Mouse (Mus musculus): ENCODE measurements at regions not wholly inside any gene's neighbourhood (a gene's known extent, or its start where the extent isn't known, plus 50 kb on each side); places are given as distances from the start of the nearest gene placed in this dataset.

DNA sequence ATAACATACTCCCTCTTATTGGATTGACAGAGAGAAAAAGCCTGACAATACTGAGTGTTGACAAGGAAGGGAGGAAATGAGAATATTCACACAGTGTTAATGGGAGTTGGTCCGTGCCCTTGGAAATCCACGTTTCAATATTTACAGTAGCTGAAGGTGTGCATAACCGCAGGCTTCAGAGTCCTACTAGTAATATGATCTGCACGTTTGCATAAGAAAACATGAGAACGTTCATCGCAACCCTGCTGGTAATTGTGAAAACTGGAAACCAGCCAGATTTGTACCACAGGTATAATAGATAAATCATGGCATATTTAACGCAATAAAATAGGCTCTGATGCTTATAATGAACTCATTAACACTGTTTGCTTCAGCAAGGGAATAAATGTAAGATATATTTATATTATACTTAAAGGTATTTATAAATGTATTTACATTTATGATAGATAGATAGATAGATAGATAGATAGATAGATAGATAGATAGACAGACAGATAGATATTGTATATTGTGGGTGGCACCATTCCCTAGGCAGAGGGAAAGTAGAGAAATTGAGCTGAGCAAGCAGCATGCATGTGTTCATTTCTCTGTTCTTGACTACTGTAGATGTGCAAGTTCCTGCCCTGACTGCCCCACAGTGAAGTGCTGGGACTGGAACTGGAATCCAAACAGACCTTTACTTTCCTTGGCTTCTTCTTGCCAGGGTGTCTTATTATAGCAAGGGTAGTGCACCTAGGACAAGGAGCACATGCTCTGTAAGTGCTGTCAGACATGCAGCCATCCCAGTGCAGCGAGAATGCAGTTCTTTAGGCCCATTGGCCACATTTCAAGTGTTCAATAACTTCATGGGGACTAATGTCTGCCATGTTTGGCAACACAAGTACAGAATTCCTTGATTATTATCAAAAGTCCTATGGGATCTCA, 117.6 kb upstream of the Cpm start:
- no peaks in the 10 kb centered on the region for H3K9me3 ChIP-seq (ENCODE audit: control insufficient read depth, low read depth, low read length)
- H3K4me2 ChIP-seq (replicated peaks; ENCODE audit: low read depth, low read length): no peak overlapping the region
- WGBS: 60% methylated on average over 8 of the region's 8 CpGs
- no peaks in the 10 kb centered on the region for H3K27me3 ChIP-seq (ENCODE audit: control insufficient read depth, insufficient read depth, low read length)
- H3K27ac ChIP-seq (ENCODE audit: low read length): no peak overlapping the region
- peak; percentile 58; the same call in 1 of the 2 replicates for ATAC-seq (ENCODE audit: insufficient number of reproducible peaks, insufficient read depth, low FRiP score, low read depth)
- H3K9ac ChIP-seq (replicated peaks; ENCODE audit: low read depth, low read length): no peak overlapping the region
- H3K36me3 ChIP-seq (ENCODE audit: control insufficient read depth, insufficient read depth, low read length): no peaks in the 10 kb centered on the region
- no peaks in the 10 kb centered on the region for H3K4me1 ChIP-seq (ENCODE audit: control insufficient read depth, insufficient read depth, low read length)
- H3K4me3 ChIP-seq (ENCODE audit: low read depth, low read length): no peak overlapping the region

DNA sequence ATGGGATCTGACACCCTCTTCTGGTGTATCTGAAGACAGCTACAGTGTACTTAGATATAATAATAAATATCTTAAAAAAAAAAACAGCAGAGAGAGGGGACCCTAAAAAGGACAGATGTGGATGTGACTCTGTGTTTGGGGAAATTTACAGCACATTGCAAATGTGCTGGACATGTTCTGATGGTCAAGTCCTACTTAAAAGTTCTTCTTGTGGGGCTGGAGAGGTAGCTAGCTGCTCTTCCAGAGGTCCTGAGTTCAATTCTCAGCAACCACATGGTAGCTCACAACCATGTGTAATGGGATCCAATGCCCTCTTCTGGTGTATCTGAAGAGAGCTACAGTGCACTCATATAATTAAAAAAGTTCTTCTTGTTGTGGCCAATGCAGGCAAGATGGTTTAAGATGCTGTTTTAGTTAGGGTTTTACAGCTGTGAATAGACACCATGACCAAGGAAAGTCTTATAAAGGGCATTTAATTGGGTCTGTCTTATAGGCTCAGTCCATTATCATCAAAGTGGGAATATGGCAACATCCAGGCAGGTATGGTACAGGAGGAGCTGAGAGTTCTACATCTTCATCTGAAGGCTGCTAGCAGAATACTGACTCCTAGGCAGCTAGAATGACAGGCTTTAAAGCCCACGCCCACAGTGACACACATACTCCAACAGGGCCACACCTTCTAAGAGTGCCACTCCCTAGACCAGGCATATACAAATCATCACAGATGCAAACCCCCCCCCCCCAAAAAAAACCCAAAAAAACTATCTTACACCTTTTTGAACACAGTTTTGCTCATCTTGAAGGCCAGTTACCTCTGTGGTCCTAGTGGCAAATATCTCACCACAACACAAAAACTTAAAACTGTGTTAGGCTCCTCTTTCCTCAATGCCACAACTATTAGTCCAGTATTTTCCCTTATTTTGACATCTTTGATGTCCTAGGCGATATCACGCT, 118.5 kb upstream of the Cpm start:
- H3K27me3 ChIP-seq (ENCODE audit: control insufficient read depth, insufficient read depth, low read length): no peaks in the 10 kb centered on the region
- H3K4me2 ChIP-seq (replicated peaks; ENCODE audit: low read depth, low read length): no peak overlapping the region
- no peak overlapping the region for H3K27ac ChIP-seq (ENCODE audit: low read length)
- WGBS: 85% methylated on average over 3 of the region's 3 CpGs
- no peaks in the 10 kb centered on the region for H3K4me1 ChIP-seq (ENCODE audit: control insufficient read depth, insufficient read depth, low read length)
- H3K4me3 ChIP-seq (ENCODE audit: low read depth, low read length): no peak overlapping the region
- no peak for ATAC-seq (ENCODE audit: insufficient number of reproducible peaks, insufficient read depth, low FRiP score, low read depth)
- no peaks in the 10 kb centered on the region for H3K9me3 ChIP-seq (ENCODE audit: control insufficient read depth, low read depth, low read length)
- no peak overlapping the region for H3K9ac ChIP-seq (replicated peaks; ENCODE audit: low read depth, low read length)
- no peaks in the 10 kb centered on the region for H3K36me3 ChIP-seq (ENCODE audit: control insufficient read depth, insufficient read depth, low read length)

DNA sequence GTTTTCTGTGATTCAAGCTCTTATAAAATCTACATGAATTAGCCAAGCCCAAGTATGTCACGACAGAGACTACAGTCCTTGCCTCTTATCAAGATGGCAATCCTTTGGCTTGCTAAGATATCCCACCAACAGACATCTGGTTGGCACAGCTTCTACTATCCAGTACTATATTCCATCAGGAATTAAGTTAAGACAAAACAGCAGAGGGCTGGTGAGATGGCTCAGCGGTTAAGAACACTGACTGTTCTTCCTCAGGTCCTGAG, 119.1 kb upstream of the Cpm start:
- H3K9me3 ChIP-seq (ENCODE audit: control insufficient read depth, low read depth, low read length): no peaks in the 10 kb centered on the region
- H3K27ac ChIP-seq (ENCODE audit: low read length): no peak overlapping the region
- 91% methylated on average over 2 of the region's 2 CpGs for WGBS
- ATAC-seq (ENCODE audit: insufficient number of reproducible peaks, insufficient read depth, low FRiP score, low read depth): no peak
- H3K36me3 ChIP-seq (ENCODE audit: control insufficient read depth, insufficient read depth, low read length): no peaks in the 10 kb centered on the region
- H3K9ac ChIP-seq (replicated peaks; ENCODE audit: low read depth, low read length): no peak overlapping the region
- H3K4me2 ChIP-seq (replicated peaks; ENCODE audit: low read depth, low read length): no peak overlapping the region
- no peak overlapping the region for H3K4me3 ChIP-seq (ENCODE audit: low read depth, low read length)
- H3K27me3 ChIP-seq (ENCODE audit: control insufficient read depth, insufficient read depth, low read length): no peaks in the 10 kb centered on the region
- no peaks in the 10 kb centered on the region for H3K4me1 ChIP-seq (ENCODE audit: control insufficient read depth, insufficient read depth, low read length)

DNA sequence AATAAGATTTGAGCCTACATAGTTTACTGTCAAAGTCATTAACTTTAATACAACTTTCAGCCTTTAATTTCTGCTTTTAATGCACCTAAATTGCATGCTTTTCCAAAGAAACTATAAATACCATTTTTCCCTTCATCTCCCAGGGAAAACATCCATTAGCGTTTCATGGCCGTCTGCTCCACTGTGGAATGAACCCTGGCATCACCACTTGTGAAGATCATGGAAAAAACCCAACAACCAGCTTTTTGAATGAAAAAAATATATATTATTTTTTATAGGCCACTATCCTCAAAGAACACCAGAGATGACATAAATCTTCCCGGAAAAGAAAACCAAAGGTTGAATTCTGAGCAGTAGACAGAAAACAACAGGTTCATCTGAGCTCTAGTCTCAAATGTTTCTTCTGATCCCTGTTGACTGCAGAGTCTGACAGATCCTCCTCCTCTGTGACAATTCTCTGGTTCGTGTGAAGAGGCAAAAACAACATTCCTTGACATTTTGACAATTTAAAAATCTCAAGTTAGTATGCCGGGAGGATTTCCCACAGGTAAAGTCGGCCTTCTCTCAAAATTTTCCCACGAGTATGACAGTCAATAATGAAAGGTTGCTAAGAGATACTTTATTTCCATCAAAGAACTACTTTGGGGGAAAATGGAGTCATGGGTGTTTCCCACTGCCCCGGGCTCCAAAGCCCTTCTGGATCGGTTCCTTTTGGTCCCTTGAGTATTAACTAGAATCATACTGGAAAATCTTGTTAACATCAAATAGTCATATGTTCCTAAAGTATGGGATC, 119.7 kb upstream of the Cpm start:
- Histone ChIP-seq H3K9ac (replicated peaks; ENCODE audit: low read depth, low read length) (no peak overlapping the region), H3K9me3 (ENCODE audit: control insufficient read depth, low read depth, low read length) (no peaks in the 10 kb centered on the region), H3K36me3 (ENCODE audit: control insufficient read depth, insufficient read depth, low read length) (no peaks in the 10 kb centered on the region), H3K27ac (ENCODE audit: low read length) (no peak overlapping the region), H3K27me3 (ENCODE audit: control insufficient read depth, insufficient read depth, low read length) (no peaks in the 10 kb centered on the region), H3K4me1 (ENCODE audit: control insufficient read depth, insufficient read depth, low read length) (no peaks in the 10 kb centered on the region), H3K4me2 (replicated peaks; ENCODE audit: low read depth, low read length) (no peak overlapping the region), H3K4me3 (ENCODE audit: low read depth, low read length) (no peak overlapping the region)
- ATAC-seq (ENCODE audit: insufficient number of reproducible peaks, insufficient read depth, low FRiP score, low read depth): no peak
- 80% methylated on average over 9 of the region's 9 CpGs for WGBS

DNA sequence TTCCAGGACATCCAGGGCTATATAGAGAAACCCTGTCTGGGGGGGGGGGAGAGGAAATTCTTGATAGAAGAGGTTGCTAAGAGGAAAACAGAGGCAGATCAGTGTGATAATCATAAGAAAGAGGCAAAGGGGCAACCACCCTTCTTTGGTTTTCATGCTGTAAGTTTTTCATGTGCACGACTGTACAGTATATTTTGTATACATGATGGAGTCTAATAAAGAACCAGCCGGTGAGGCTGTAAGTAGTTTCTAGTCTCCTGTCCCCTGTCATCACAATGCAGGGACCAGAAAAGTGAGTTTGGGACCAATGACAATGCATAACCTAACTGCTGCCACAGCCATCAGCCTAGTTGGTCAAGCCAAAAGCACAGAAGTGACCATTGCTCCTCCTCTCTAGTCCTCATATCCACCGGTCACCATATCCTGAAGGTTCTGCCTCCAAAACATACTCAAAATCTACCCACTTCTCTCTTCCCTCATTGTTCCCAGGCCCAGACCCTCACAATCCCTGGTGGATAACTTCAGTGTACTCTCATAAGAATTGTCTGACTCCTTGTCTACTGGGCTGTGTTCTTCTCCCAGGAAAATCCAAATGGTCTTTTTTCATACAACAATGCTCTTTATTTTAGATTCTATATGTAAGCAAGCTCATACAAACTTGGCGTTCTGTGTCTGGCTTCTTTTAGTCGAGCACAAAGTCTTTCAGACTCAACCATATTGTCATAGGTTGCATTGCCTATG, 122.9 kb upstream of the Cpm start:
- no peak for ATAC-seq (ENCODE audit: insufficient number of reproducible peaks, insufficient read depth, low FRiP score, low read depth)
- Histone ChIP-seq H3K4me2 (replicated peaks; ENCODE audit: low read depth, low read length) (no peak overlapping the region), H3K4me3 (ENCODE audit: low read depth, low read length) (no peak overlapping the region), H3K36me3 (ENCODE audit: control insufficient read depth, insufficient read depth, low read length) (no peaks in the 10 kb centered on the region), H3K27me3 (ENCODE audit: control insufficient read depth, insufficient read depth, low read length) (no peaks in the 10 kb centered on the region), H3K9me3 (ENCODE audit: control insufficient read depth, low read depth, low read length) (no peaks in the 10 kb centered on the region), H3K27ac (ENCODE audit: low read length) (no peak overlapping the region), H3K4me1 (ENCODE audit: control insufficient read depth, insufficient read depth, low read length) (no peaks in the 10 kb centered on the region), H3K9ac (replicated peaks; ENCODE audit: low read depth, low read length) (no peak overlapping the region)
- whole genome bisulfite sequencing: 93% methylated on average over 5 of the region's 5 CpGs

DNA sequence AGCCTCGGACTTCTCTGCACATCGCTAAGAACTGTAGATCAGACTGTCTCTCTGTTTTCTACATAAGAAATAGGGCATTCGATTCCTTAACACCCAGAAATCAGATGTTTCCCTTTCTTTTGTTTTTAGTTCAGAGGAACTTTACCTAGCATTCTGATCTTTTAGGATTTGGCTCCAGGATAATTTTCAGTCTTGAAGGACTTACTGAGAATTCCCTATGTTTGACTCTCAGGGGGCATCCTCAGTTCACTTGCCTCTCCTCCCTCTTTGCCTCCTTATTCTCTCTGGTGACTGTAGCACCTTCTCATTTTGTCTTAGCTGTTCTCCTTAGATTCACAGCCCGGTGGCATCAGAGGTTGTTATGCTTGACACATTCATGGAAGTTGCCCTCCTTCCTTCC, 123.8 kb upstream of the Cpm start:
- H3K27me3 ChIP-seq (ENCODE audit: control insufficient read depth, insufficient read depth, low read length): no peaks in the 10 kb centered on the region
- no peaks in the 10 kb centered on the region for H3K4me1 ChIP-seq (ENCODE audit: control insufficient read depth, insufficient read depth, low read length)
- no peak for ATAC-seq (ENCODE audit: insufficient number of reproducible peaks, insufficient read depth, low FRiP score, low read depth)
- H3K4me2 ChIP-seq (replicated peaks; ENCODE audit: low read depth, low read length): no peak overlapping the region
- no peaks in the 10 kb centered on the region for H3K36me3 ChIP-seq (ENCODE audit: control insufficient read depth, insufficient read depth, low read length)
- H3K4me3 ChIP-seq (ENCODE audit: low read depth, low read length): no peak overlapping the region
- no peak overlapping the region for H3K27ac ChIP-seq (ENCODE audit: low read length)
- no peak overlapping the region for H3K9ac ChIP-seq (replicated peaks; ENCODE audit: low read depth, low read length)
- WGBS: 78% methylated on average over 4 of the region's 4 CpGs
- H3K9me3 ChIP-seq (ENCODE audit: control insufficient read depth, low read depth, low read length): no peaks in the 10 kb centered on the region

DNA sequence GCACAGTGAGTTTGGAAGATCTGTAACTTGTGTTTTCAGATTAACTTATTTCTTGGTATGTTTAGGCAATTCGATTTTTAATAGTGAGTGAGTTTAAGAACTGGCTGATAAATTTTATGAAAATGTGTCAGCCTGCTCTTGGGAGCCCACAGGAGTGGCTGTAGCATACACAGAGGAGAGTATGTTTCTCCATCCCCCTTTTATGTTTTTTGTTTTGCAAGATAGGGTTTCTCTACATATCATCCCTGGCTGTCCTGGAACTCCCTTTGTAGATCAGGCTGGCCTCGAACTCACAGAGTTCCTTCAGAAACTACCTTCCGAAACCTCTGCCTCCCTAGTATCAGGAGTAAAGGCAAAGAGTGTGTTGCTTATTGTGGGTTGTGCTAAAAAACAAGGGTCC, 124.2 kb upstream of the Cpm start:
- no peak overlapping the region for H3K9ac ChIP-seq (replicated peaks; ENCODE audit: low read depth, low read length)
- no peaks in the 10 kb centered on the region for H3K36me3 ChIP-seq (ENCODE audit: control insufficient read depth, insufficient read depth, low read length)
- no peak for ATAC-seq (ENCODE audit: insufficient number of reproducible peaks, insufficient read depth, low FRiP score, low read depth)
- H3K4me3 ChIP-seq (ENCODE audit: low read depth, low read length): no peak overlapping the region
- no peaks in the 10 kb centered on the region for H3K9me3 ChIP-seq (ENCODE audit: control insufficient read depth, low read depth, low read length)
- no peaks in the 10 kb centered on the region for H3K27me3 ChIP-seq (ENCODE audit: control insufficient read depth, insufficient read depth, low read length)
- H3K27ac ChIP-seq (ENCODE audit: low read length): no peak overlapping the region
- no peak overlapping the region for H3K4me2 ChIP-seq (replicated peaks; ENCODE audit: low read depth, low read length)
- 83% methylated on average over 3 of the region's 3 CpGs for WGBS
- no peaks in the 10 kb centered on the region for H3K4me1 ChIP-seq (ENCODE audit: control insufficient read depth, insufficient read depth, low read length)

Data from stomach, embryonic 14.5 days (tissue).